Mouse (Mus musculus) mammary gland, adult 2 months (tissue): Measurements from ENCODE around the gene Zscan26. TPM values are rescaled to one million over a fixed set of nuclear protein-coding genes. Genes with fewer than 3 reads are reported as not detected.

ENCODE experiments used
- polyA plus RNA-seq: library from polyadenylated mRNA; depleted of rRNA; stranded (reverse); fragments of >200 nt; gene quantifications from 2 replicates; pipeline ENCODE4 v1.2.3, GENCODE M21; 2012; ENCODE audit warnings: low replicate concordance; rRNA removed

Gene Zscan26
- 8.0 and 24.0 TPM in 2 replicates for polyA plus RNA-seq

GRCm38 (mm10) chr13:21453449-21453848 lies at the start of gene Zscan26:
Gene Zscan26 (minus strand): TSS chr13:21453730.

GRCm38 (mm10) chr13:21501182-21501581 lies 47.7 kb upstream of the Zscan26 start, which contains the start of gene Gm11273:
Gene Gm11273 (minus strand): TSS chr13:21501418.

GRCm38 (mm10) chr13:21495080-21495479 lies 41.5 kb upstream of the Zscan26 start, which contains the start of gene AK157302:
Gene AK157302 (plus strand): TSS chr13:21495223.

GRCm38 (mm10) chr13:21478759-21479670 lies 25.5 kb upstream of the Zscan26 start, which contains the start of the genes Zkscan4 and Gm10065:
Gene Zkscan4 (plus strand): TSS chr13:21478907.
Gene Gm10065 (minus strand): TSS chr13:21479441.

GRCm38 (mm10) chr13:21468061-21469019 lies 14.8 kb upstream of the Zscan26 start, which contains the start of gene Nkapl:
Gene Nkapl (minus strand): TSS chr13:21468509.

DNA sequence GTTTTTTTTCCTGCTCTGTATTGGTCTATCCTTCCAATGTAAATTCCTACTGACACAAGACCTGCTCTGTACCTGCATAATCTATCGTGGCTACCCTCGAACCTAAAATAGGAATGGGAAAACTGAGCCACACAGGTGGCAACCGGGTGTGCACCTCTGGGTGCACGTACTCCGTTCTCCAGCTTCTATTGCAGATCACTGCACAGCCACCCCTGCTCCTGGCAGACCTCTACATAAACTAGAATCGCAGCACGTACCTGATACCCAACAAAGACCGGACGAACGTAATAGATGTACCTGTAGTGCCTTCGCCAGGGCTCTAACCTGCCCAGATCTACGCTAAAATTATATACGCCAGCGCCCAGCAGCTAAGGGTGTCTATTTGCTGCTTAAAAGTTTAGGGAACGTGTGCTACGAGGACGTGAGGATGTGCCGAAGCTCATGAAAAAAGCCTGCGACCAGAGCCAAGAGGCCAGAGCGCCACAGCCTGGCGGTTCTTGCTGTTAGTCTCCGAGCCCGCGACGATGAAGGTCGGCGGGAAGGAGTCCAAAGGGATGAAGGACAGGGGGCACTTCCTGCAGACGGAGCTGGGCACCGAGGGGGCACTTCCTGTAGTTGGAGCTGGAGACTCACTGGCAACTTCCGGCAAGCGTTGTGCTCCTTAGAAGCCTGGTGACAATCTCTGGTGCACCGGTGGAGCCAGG lies 12.9 kb downstream of the Zscan26 start, which contains the start of gene Pgbd1:
Gene Pgbd1, minus strand, starts transcription at position 556 of the 704 bp plus-strand sequence.

GRCm38 (mm10) chr13:21402287-21402846 lies 51.2 kb downstream of the Zscan26 start, which contains the start of gene Zkscan3:
Gene Zkscan3 (minus strand): TSS chr13:21402755.

Other genes with a start within 250 kb of the Zscan26 start
- gene Gpx5, start 161.0 kb downstream of the Zscan26 start, polyA plus RNA-seq: not detected in 2 replicates
- not detected in 2 replicates for gene Gpx6, start 141.6 kb downstream of the Zscan26 start, polyA plus RNA-seq
- gene Olfr1367, start 106.8 kb downstream of the Zscan26 start, polyA plus RNA-seq: not detected in 2 replicates
- gene Zscan12, start 90.9 kb downstream of the Zscan26 start, polyA plus RNA-seq: 0.57 and 1.9 TPM in 2 replicates
- 20.3 and 33.3 TPM in 2 replicates for gene Zkscan3, start 51.0 kb downstream of the Zscan26 start, polyA plus RNA-seq
- 0.13 and 0.37 TPM in 2 replicates for gene Pgbd1, start 12.7 kb downstream of the Zscan26 start, polyA plus RNA-seq
- gene Nkapl, start 14.8 kb upstream of the Zscan26 start, polyA plus RNA-seq: 0.78 and 0.93 TPM in 2 replicates
- gene Zkscan4, start 25.2 kb upstream of the Zscan26 start, polyA plus RNA-seq: 0.83 and 0.84 TPM in 2 replicates
- not detected in 2 replicates for gene Gm10065, start 25.7 kb upstream of the Zscan26 start, polyA plus RNA-seq
- 0.10 and 0.29 TPM in 2 replicates for gene AK157302, start 41.5 kb upstream of the Zscan26 start, polyA plus RNA-seq
- gene Gm11273, start 47.7 kb upstream of the Zscan26 start, polyA plus RNA-seq: 7.7 and 27.9 TPM in 2 replicates
- gene Zkscan8, start 77.4 kb upstream of the Zscan26 start, polyA plus RNA-seq: 2.2 and 7.0 TPM in 2 replicates
- gene Olfr1366, start 89.1 kb upstream of the Zscan26 start, polyA plus RNA-seq: not detected in 2 replicates
- not detected in 2 replicates for gene Olfr1535, start 106.2 kb upstream of the Zscan26 start, polyA plus RNA-seq
- gene Olfr1364, start 128.0 kb upstream of the Zscan26 start, polyA plus RNA-seq: not detected in 2 replicates
- 0.03 and 0.04 TPM in 2 replicates for gene Olfr1362, start 160.3 kb upstream of the Zscan26 start, polyA plus RNA-seq
- gene Olfr11, start 188.8 kb upstream of the Zscan26 start, polyA plus RNA-seq: 0.03 TPM in 1 of 2 replicates, not detected in the other
- gene Olfr1361, start 209.7 kb upstream of the Zscan26 start, polyA plus RNA-seq: not detected in 2 replicates
- gene Olfr1360, start 223.7 kb upstream of the Zscan26 start, polyA plus RNA-seq: not detected in 2 replicates
- not detected in 2 replicates for gene Olfr1359, start 244.4 kb upstream of the Zscan26 start, polyA plus RNA-seq